Mouse (Mus musculus) olfactory bulb, adult 2 months (tissue): Measurements from ENCODE around the gene Lhfpl5.

Experiments
- CTCF ChIP-seq: fragments of 200-500 bp; IDR thresholded peaks from 2 replicates; pipeline ENCODE4 v1.5.1; 2012; ENCODE audit warnings: low read depth, mild to moderate bottlenecking, low read length, moderate library complexity; ENCODE audit not compliant: insufficient read depth
- POLR2A ChIP-seq: fragments of 200-500 bp; IDR thresholded peaks from 2 replicates; pipeline ENCODE4 v1.6.1; 2012; ENCODE audit warnings: mild to moderate bottlenecking, low read depth, low read length, moderate library complexity; ENCODE audit not compliant: insufficient read depth

GRCm38 (mm10) chr17:28591476-28591875, 16.0 kb downstream of the Lhfpl5 start:
- TF ChIP-seq POLR2A (no peak), CTCF (no peak)
